ENCODE assay signal across 8 mouse cellular contexts in the genomic region with DNA sequence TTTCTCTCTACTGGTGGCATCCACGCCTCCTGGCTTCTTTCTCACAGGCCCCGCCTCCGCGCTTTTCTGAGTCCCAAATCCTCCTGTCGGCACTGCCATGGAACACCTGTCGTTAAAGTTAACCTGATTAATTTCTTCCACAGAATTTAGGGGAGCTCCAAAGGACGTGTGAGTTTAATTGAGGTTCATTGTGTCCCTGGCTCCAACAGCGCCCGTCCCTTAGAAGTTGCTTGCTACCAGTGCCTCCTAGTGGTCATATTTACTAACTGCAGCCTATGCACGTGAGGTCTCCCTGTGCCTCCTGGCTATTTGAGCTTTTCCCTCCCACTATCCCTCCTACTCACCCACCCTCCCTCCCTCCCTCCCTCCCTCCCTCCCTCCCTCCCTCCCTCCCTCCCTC. TPM values are rescaled to one million over a fixed set of nuclear protein-coding genes. Genes with fewer than 3 reads are reported as not detected.
A peak's percentile ranks its signal among the peaks of the same experiment; 100 is the strongest.
DNase-seq lines count a peak whose midpoint lies in the region; ATAC-seq and TF ChIP-seq lines count a peak whose summit lies in the region.

No protein-coding gene starts in this region.

- no peak overlapping the region for H3K4me3 ChIP-seq in hindbrain, embryonic 11.5 days (ENCODE audit: low read depth, low read length)
- no peak overlapping the region for H3K4me3 ChIP-seq in hindbrain, embryonic 13.5 days
- no peak overlapping the region for H3K4me3 ChIP-seq in heart, postnatal 0 days (ENCODE audit: low read depth, low read length)

- TF ChIP-seq EP300 in heart, postnatal 0 days (IDR thresholded peaks at IDR 0.05; ENCODE audit: low read depth) = no peak

- no peaks in the 10 kb centered on the region for H3K27me3 ChIP-seq in hindbrain, embryonic 11.5 days (ENCODE audit: control insufficient read depth, insufficient read depth, low read length)
- 0 out of 2 replicates have a peak, but pooled peaks cover 5% of the 10 kb centered on the region for H3K27me3 ChIP-seq in hindbrain, embryonic 13.5 days
- H3K27me3 ChIP-seq in heart, postnatal 0 days (ENCODE audit: control insufficient read depth, insufficient read depth, low read length) = peaks cover 14% of the 10 kb centered on the region; the same call in 1 of the 2 replicates

- no peak overlapping the region for H3K9ac ChIP-seq in hindbrain, embryonic 11.5 days (ENCODE audit: low read depth, low read length)
- H3K9ac ChIP-seq in hindbrain, embryonic 13.5 days = no peak overlapping the region
- H3K9ac ChIP-seq in heart, postnatal 0 days (replicated peaks; ENCODE audit: low read depth, low read length) = no peak overlapping the region

- H3K4me1 ChIP-seq in hindbrain, embryonic 11.5 days (replicated peaks; ENCODE audit: control insufficient read depth, insufficient read depth, low read length) = peaks cover 17% of the 10 kb centered on the region
- H3K4me1 ChIP-seq in hindbrain, embryonic 13.5 days (replicated peaks) = peaks cover 18% of the 10 kb centered on the region
- H3K4me1 ChIP-seq in heart, postnatal 0 days (ENCODE audit: control insufficient read depth, insufficient read depth) = peaks cover 9% of the 10 kb centered on the region; the same call in 1 of the 2 replicates

- H3K9me3 ChIP-seq in hindbrain, embryonic 11.5 days (ENCODE audit: control insufficient read depth, low read length) = no peaks in the 10 kb centered on the region
- H3K9me3 ChIP-seq in hindbrain, embryonic 13.5 days = no peaks in the 10 kb centered on the region
- H3K9me3 ChIP-seq in heart, postnatal 0 days (replicated peaks; ENCODE audit: control insufficient read depth, low read length) = no peaks in the 10 kb centered on the region

- WGBS in hindbrain, embryonic 11.5 days = 11% methylated on average over 10 of the region's 10 CpGs
- 9% methylated on average over 10 of the region's 10 CpGs for WGBS in hindbrain, embryonic 13.5 days
- WGBS in heart, postnatal 0 days = 12% methylated on average over 10 of the region's 10 CpGs

- no peak overlapping the region for H3K4me2 ChIP-seq in hindbrain, embryonic 11.5 days (replicated peaks; ENCODE audit: low read depth, low read length)
- no peak overlapping the region for H3K4me2 ChIP-seq in hindbrain, embryonic 13.5 days
- H3K4me2 ChIP-seq in heart, postnatal 0 days (ENCODE audit: low read depth, low read length) = no peak overlapping the region

- ATAC-seq in hindbrain, embryonic 11.5 days (ENCODE audit: low FRiP score) = no peak
- no peak for ATAC-seq in hindbrain, embryonic 13.5 days (ENCODE audit: low FRiP score)
- ATAC-seq in heart, postnatal 0 days (ENCODE audit: insufficient read depth, low read depth) = peak; percentile 33; the same call in 1 of the 2 replicates
- ATAC-seq in monocyte, adult 5-6 weeks (replicated peaks; ENCODE audit: insufficient number of reproducible peaks, low FRiP score, low TSS enrichment, poor library complexity, severe bottlenecking) = peak; percentile 74; the same call in 1 of the 2 replicates

- no peak overlapping the region for H3K27ac ChIP-seq in hindbrain, embryonic 11.5 days (ENCODE audit: low read depth, low read length)
- no peak overlapping the region for H3K27ac ChIP-seq in hindbrain, embryonic 13.5 days
- H3K27ac ChIP-seq in heart, postnatal 0 days (ENCODE audit: low read depth) = no peak overlapping the region

- no peaks in the 10 kb centered on the region for H3K36me3 ChIP-seq in hindbrain, embryonic 11.5 days (ENCODE audit: control insufficient read depth, insufficient read depth, low read length)
- no peaks in the 10 kb centered on the region for H3K36me3 ChIP-seq in hindbrain, embryonic 13.5 days
- no peaks in the 10 kb centered on the region for H3K36me3 ChIP-seq in heart, postnatal 0 days (replicated peaks; ENCODE audit: control insufficient read depth, insufficient read depth, low read length)

- TF ChIP-seq CTCF in heart, postnatal 0 days (IDR thresholded peaks at IDR 0.05; ENCODE audit: low read depth) = peak; percentile 89

- DNase-seq in hindbrain, embryonic 11.5 days (ENCODE audit: low spot score) = peak; percentile 85
- peak; percentile 78 for DNase-seq in MN1 (ENCODE audit: low spot score)
- DNase-seq in embryo, embryonic 11 days = peak; percentile 86
- DNase-seq in heart, postnatal 0 days (ENCODE audit: low spot score) = peak; percentile 69
- DNase-seq in kidney, postnatal 36 days = peak; percentile 78 to 81
- DNase-seq in ovary, postnatal 36 days (ENCODE audit: low spot score) = no peak

RNA-seq across cellular contexts. Expression of a gene that starts 6.8 kb away (rescaled TPM):
- polyA plus RNA-seq in hindbrain, embryonic 11.5 days (2014; fragmentation: Nextera tagmentation; extraction: Ambion mirVana) = 60.9 and 73.6 TPM in 2 replicates
- polyA plus RNA-seq in hindbrain, embryonic 13.5 days (2015; fragmentation: Nextera tagmentation; extraction: Ambion mirVana) = 187 and 197 TPM in 2 replicates
- not detected in 2 replicates for total RNA-seq in heart, postnatal 0 days (2014; rRNA removed; ENCODE audit: low replicate concordance)
- 0.41 and 0.61 TPM in 2 replicates for polyA plus RNA-seq in heart, postnatal 0 days (2015; fragmentation: Nextera tagmentation; extraction: Ambion mirVana)
- total RNA-seq in monocyte, adult 5-6 weeks (2017) = not detected in 3 replicates

RNA-seq across cellular contexts. Expression of a gene that starts 7.9 kb away (rescaled TPM):
- 33.9 and 37.0 TPM in 2 replicates for polyA plus RNA-seq in hindbrain, embryonic 11.5 days (2014; fragmentation: Nextera tagmentation; extraction: Ambion mirVana)
- polyA plus RNA-seq in hindbrain, embryonic 13.5 days (2015; fragmentation: Nextera tagmentation; extraction: Ambion mirVana) = 8.6 and 13.1 TPM in 2 replicates
- 7.8 and 61.8 TPM in 2 replicates for total RNA-seq in heart, postnatal 0 days (2014; rRNA removed; ENCODE audit: low replicate concordance)
- polyA plus RNA-seq in heart, postnatal 0 days (2015; fragmentation: Nextera tagmentation; extraction: Ambion mirVana) = 17.9 and 18.0 TPM in 2 replicates
- total RNA-seq in monocyte, adult 5-6 weeks (2017) = not detected in 3 replicates

RNA-seq across cellular contexts. Expression of a gene that starts 15.3 kb away (rescaled TPM):
- 37.5 and 43.4 TPM in 2 replicates for polyA plus RNA-seq in hindbrain, embryonic 11.5 days (2014; fragmentation: Nextera tagmentation; extraction: Ambion mirVana)
- 42.4 and 44.0 TPM in 2 replicates for polyA plus RNA-seq in hindbrain, embryonic 13.5 days (2015; fragmentation: Nextera tagmentation; extraction: Ambion mirVana)
- 30.1 and 46.6 TPM in 2 replicates for total RNA-seq in heart, postnatal 0 days (2014; rRNA removed; ENCODE audit: low replicate concordance)
- polyA plus RNA-seq in heart, postnatal 0 days (2015; fragmentation: Nextera tagmentation; extraction: Ambion mirVana) = 81.6 and 83.2 TPM in 2 replicates
- total RNA-seq in monocyte, adult 5-6 weeks (2017) = 2.6 to 4.4 TPM (median 4.2 TPM) in 3 replicates

RNA-seq across cellular contexts. Expression of a gene that starts 48.7 kb away (rescaled TPM):
- 2.5 and 2.7 TPM in 2 replicates for polyA plus RNA-seq in hindbrain, embryonic 11.5 days (2014; fragmentation: Nextera tagmentation; extraction: Ambion mirVana)
- polyA plus RNA-seq in hindbrain, embryonic 13.5 days (2015; fragmentation: Nextera tagmentation; extraction: Ambion mirVana) = 1.7 and 2.1 TPM in 2 replicates
- total RNA-seq in heart, postnatal 0 days (2014; rRNA removed; ENCODE audit: low replicate concordance) = 0.42 and 1.5 TPM in 2 replicates
- 11.8 and 14.0 TPM in 2 replicates for polyA plus RNA-seq in heart, postnatal 0 days (2015; fragmentation: Nextera tagmentation; extraction: Ambion mirVana)
- total RNA-seq in monocyte, adult 5-6 weeks (2017) = 0.29 to 3.4 TPM in 2 of 3 replicates, not detected in the other

RNA-seq across cellular contexts. Expression of a gene that starts 58.9 kb away (rescaled TPM):
- 88.4 and 91.8 TPM in 2 replicates for polyA plus RNA-seq in hindbrain, embryonic 11.5 days (2014; fragmentation: Nextera tagmentation; extraction: Ambion mirVana)
- polyA plus RNA-seq in hindbrain, embryonic 13.5 days (2015; fragmentation: Nextera tagmentation; extraction: Ambion mirVana) = 79.0 and 79.8 TPM in 2 replicates
- total RNA-seq in heart, postnatal 0 days (2014; rRNA removed; ENCODE audit: low replicate concordance) = 174 and 194 TPM in 2 replicates
- polyA plus RNA-seq in heart, postnatal 0 days (2015; fragmentation: Nextera tagmentation; extraction: Ambion mirVana) = 121 and 125 TPM in 2 replicates
- total RNA-seq in monocyte, adult 5-6 weeks (2017) = 3.8 to 11.1 TPM (median 9.8 TPM) in 3 replicates

Comparison
In these comparisons a context has a peak if more than half of its experiments do, and no peak if none do; other contexts are left out.
1. ATAC-seq: peak in heart, postnatal 0 days (single experiment) and monocyte, adult 5-6 weeks (single experiment); none in hindbrain, embryonic 11.5 days (single experiment) and hindbrain, embryonic 13.5 days (single experiment).
2. RNA of a gene that starts 6.8 kb away (polyA plus RNA-seq): 187 to 197 TPM in hindbrain, embryonic 13.5 days and 60.9 to 73.6 TPM in hindbrain, embryonic 11.5 days; 0.41 to 0.61 TPM in heart, postnatal 0 days; every median in the first group is over 10 times any median in the second.